Mouse (Mus musculus): ENCODE measurements at regions not wholly inside any gene's neighbourhood (a gene's known extent, or its start where the extent isn't known, plus 50 kb on each side); places are given as distances from the start of the nearest gene placed in this dataset.
A peak's percentile ranks its signal among the peaks of the same experiment; 100 is the strongest.

GRCm38 (mm10) chr17:7633382-7634290, 193.5 kb downstream of the Fndc1 start:
- no peak for DNase-seq (ENCODE audit: low spot score in 2 of 2)

GRCm38 (mm10) chr17:7625746-7626145, 201.4 kb downstream of the Fndc1 start:
- no peak for DNase-seq (ENCODE audit: low spot score in 2 of 2)

GRCm38 (mm10) chr17:7623392-7623791, 203.7 kb downstream of the Fndc1 start:
- DNase-seq (ENCODE audit: low spot score in 2 of 2): no peak

DNA sequence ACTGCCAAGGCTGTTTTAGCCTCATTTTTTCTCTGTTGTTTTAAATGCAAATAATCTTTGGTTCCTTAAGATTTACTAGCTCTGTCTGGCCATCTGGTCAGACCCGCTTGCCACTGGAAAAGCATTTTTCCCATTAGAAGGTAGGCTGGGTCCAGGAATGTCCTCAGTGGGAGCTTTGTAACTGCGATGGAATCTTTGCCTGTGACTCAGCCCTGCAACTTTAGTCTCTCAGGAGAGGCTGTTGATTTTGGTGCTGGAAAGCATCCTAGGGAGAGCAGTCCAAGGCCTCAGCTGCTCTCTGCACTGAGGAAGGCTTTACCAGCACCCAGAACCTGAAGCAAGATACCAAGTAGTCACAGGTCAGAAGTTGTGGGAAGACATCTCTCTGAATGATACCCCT, 205.8 kb downstream of the Fndc1 start:
- no peak for DNase-seq (ENCODE audit: low spot score in 2 of 2)

GRCm38 (mm10) chr17:7620166-7620565, 206.9 kb downstream of the Fndc1 start:
- no peak for DNase-seq (ENCODE audit: low spot score in 2 of 2)

DNA sequence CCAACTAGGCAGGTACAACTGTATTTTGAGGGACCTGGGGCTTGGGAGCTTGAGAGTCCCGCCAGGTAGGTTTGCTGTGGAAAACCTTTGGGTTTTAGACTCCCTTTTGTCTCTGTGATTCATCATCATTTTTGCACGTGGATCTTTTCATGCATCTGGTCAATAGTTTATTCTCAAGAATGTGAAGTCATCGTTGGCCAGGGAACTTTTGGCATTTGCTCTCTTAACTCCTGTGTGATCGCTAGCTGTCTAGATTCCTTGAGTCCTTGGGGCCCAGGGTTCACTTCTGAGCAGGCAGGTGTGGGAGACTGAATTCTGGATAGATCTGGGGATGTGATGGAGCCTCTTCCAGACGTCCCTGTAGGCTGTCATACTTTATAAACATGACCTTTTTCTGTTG, 207.5 kb downstream of the Fndc1 start:
- DNase-seq (ENCODE audit: low spot score in 2 of 2): no peak

GRCm38 (mm10) chr17:7608046-7608445, 219.1 kb downstream of the Fndc1 start:
- DNase-seq (ENCODE audit: low spot score in 2 of 2): no peak

DNA sequence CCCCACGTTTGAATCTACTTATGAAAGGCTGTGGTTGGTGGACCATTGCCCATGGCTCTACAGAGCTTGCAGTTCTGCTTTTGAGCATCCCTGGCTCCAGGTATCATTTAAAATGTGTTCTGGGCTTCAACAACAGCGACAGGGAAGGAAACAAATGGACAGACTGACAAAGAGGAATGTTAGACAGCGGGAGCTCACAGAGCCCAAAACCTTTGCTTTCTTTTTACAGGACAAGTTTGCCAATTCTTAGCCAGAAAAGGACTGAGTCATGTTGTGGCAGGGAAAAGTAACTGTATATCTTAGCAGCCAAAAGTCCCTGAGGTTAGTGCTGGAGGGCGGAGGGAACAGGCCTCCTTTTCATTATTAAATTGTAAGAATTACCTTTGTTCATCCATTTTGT, 219.7 kb downstream of the Fndc1 start:
- no peak for DNase-seq (ENCODE audit: low spot score in 2 of 2)

DNA sequence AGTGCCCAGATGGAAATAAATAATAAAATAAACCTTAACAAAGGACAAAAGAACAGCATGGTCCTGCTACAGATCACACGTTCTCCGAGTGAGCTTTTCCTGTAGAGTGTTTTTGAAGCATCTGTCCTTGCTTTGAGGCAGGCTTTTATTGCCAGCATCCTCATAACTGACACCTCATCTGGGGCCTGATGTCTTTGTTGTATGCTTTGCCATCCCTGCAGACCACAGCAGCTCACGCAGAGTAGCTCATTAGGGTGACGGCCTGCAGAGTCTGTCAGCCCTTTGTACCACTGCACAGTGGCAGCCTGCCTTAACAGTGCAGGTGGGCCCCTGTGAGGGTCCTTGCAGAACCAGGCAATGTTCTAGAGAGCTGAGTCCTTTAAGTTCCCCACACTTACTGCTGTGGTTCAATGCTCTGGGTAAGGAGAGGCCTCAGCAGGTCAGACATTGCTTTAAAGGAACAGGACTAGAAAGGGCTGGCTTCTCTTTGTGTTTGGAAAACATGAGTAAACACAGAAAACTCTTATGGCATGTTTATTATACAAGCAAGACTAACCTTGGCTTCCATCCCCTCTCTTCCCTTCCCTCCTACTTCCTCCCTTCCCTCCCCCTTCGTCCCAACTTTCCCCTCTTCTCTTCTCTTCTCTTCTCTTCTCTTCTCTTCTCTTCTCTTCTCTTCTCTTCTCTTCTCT, 219.7 kb upstream of the Unc93a2 start:
- no peak for DNase-seq (ENCODE audit: low spot score in 2 of 2)

DNA sequence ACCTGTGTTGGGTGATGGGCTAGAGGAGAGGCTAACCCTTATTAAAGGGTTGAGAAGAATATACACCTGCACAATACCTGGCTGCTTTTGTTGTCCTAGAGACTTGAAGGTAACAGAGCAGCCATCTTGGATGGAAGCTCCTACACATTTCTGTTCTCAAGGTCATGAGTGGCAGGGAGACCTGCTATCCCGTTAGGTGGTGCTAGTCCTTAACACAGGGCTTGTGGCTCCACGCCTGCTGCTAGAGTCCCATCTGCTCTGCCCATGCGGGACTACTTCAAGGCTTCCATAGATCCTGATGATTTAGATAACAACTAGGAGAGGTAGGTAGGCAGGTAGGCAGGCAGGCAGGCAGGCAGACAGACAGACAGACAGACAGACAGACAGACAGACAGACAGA, 218.8 kb upstream of the Unc93a2 start:
- DNase-seq (ENCODE audit: low spot score in 2 of 2): no peak

DNA sequence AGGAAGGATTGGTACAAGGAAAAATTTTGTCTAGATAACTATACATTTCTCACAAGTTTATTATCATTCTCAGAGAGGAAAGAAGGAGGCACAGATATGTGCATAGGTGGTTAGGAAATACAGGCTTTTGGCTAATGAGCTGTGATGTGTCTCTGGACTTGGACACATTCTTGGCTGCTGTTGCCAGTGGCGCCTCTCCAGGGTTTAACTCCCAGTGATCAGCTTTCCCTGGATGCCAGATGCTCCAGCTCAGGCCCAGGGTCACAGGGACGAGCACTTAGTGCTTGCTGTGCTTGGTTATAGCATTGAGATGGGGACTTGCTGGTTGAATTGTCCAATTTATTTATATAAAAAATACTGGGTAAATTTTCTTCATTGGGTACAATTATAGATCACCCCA, 215.3 kb upstream of the Unc93a2 start:
- DNase-seq (ENCODE audit: low spot score in 2 of 2): no peak

DNA sequence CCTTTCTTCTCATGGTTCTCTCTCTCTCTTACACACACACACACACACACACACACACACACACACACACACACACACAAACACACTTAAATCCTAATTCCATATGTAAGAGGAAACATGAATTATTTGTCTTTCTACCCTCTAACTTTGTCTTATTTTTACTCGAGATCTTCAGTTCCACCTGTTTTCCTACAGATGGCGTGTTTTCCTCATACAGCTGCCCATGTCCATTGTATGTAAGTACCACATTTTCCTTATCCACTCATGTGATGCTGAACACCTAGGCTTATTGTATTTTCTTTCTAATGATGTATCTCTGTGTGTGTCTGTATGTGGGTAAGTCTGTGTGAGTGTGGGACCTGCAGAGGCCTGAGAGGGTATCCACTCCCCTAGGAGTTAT, 212.2 kb upstream of the Unc93a2 start:
- DNase-seq (ENCODE audit: low spot score in 2 of 2): no peak

GRCm38 (mm10) chr17:7594801-7595200, 209.5 kb upstream of the Unc93a2 start:
- no peak for DNase-seq (ENCODE audit: low spot score in 2 of 2)

DNA sequence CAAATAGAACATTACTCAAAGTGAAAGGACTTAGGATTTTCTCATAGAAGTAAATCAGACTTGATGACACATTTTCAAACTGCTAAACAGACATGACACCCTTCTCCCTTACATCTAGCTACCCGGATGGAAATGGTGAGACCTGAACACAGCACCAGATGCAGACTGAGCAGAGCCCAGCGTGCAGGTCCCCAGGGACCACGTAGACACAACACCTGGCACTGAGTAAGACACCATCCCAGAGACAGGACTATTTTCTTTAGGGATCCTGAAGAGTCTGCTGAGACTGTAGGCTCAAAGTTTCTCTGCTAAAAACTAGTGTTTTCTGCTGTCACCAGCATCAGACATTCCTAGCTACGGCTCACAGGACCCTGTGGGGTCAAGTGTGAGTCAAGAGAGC, 207.2 kb upstream of the Unc93a2 start:
- no peak for DNase-seq (ENCODE audit: low spot score in 2 of 2)

DNA sequence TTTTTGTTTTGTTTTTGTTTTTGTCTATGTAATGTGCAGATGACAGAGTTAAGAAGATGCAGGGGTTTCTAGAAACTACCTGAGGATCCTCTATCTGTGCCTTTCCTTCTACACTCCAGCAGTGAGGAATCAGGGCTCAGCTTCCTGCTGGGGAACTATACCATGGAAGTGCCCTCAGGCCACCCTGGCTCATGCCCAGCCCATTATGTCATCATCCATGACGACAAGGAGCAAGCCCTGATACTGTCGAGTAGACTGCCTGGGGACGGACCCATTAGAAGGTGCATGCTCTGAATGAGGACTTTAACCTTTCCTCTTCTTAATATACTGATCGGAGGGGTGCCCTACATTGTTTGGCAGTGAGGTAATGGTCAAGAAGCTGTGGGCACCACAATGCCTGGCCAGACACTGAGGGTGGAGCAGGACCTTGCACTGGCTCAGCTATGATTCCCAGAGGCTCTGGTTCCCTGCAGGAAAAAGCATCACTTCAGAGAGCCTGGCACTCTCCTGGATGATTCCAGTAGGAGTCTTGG, 197.7 kb upstream of the Unc93a2 start:
- DNase-seq (ENCODE audit: low spot score in 2 of 2): no peak

DNA sequence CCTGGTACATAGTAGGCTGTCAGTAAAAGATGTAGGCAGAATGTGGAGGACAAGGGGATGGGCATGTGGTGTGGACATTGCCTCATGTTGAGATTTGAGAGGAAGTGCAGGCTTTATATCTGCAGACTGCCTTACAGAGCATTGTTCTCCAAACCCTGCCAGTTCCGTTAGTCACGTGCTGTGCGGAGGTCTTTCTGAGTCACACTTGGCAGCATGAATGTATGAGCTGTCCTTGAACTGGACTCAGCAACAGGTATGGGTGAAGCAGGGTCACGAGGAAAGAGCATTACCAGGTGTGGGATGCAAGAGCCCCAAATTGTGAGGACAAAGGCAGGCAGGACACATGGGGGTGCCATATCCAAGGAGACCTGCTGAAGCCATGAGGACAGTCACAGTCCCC, 193.8 kb upstream of the Unc93a2 start:
- no peak for DNase-seq (ENCODE audit: low spot score in 2 of 2)

GRCm38 (mm10) chr17:7578003-7578402, 192.7 kb upstream of the Unc93a2 start:
- no peak for DNase-seq (ENCODE audit: low spot score in 2 of 2)

DNA sequence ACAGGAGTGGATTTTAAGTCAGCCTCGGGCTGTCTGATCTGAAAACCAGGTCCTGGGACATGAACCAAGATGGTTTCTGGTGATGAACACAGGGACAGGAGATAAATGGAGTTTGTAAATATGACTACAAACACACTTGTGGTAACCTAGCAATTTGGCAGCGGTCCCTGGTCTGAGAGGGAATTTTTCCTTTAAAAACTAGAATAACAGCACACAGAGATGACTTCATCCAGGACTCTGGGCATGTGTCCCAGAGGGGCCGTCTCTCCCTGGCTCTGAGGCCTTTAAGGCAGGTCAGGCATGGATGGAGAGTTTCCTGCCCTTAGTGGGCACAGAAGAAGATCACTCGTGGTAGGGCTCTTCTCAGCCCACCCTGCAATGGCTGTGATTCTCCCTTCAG, 192.0 kb upstream of the Unc93a2 start:
- peak; percentile 31 to 44 for DNase-seq (ENCODE audit: low spot score in 2 of 2)

- DNase-seq (ENCODE audit: low spot score in 2 of 2): no peak
Observed at GRCm38 (mm10) chr17:7571481-7571880, 186.2 kb upstream of the Unc93a2 start.

DNA sequence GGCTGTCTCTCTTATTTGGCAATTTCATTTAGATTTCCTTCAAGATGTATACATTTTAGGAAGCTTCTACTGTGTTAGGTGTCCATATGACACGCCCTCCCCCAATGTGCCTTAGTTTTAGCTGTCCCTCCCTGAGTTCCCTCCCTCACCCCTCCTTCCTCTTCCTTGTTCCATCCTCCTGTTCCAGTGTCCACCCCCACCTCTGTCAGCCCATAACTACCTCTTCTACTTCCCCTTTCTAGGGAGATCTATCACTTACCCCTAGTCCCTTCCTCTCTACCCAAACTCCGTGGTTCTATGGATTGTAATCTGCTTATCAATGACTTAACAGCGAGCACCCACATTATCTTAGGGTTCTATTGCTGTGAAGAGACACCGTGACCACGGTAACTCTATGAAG, 183.2 kb upstream of the Unc93a2 start:
- DNase-seq (ENCODE audit: low spot score in 2 of 2): no peak

GRCm38 (mm10) chr17:7565771-7566170, 180.5 kb upstream of the Unc93a2 start:
- DNase-seq (ENCODE audit: low spot score in 2 of 2): no peak

- DNase-seq (ENCODE audit: low spot score in 2 of 2): no peak
Observed at GRCm38 (mm10) chr17:7562940-7563339, 177.7 kb upstream of the Unc93a2 start.
